Mouse (Mus musculus) forebrain, embryonic 16.5 days (tissue): ENCODE measurements around the gene Trap1a. TPM values are rescaled to one million over a fixed set of nuclear protein-coding genes. Genes with fewer than 3 reads are reported as not detected.
"Not testable (repeated sequence)": the region's sequence is repeated elsewhere in the genome, so short reads cannot be mapped to it uniquely, and the experiment has no call there.

Source experiments
- ATAC-seq: fragments of 200-750 bp; cut with Nextera tagmentation; 2 replicates; pipeline ENCODE4 v1.8.0; 2017; ENCODE audit warnings: mild to moderate bottlenecking, moderate library complexity
- H3K27ac ChIP-seq: fragments of 300-500 bp; sonication (generic); 2 replicates; pipeline ENCODE4 v1.5.1; 2014; ENCODE audit warnings: low read length, control low read depth
- H3K27me3 ChIP-seq: fragments of 300-500 bp; sonication (generic); replicated peaks from 2 replicates; pipeline ENCODE4 v1.6.1; 2014; ENCODE audit warnings: low read length; ENCODE audit not compliant: control insufficient read depth, insufficient read depth
- H3K36me3 ChIP-seq: fragments of 300-500 bp; sonication (generic); 2 replicates; pipeline ENCODE4 v1.6.1; 2014; ENCODE audit not compliant: control insufficient read depth, insufficient read depth
- H3K4me1 ChIP-seq: fragments of 300-500 bp; sonication (generic); replicated peaks from 2 replicates; pipeline ENCODE4 v1.6.1; 2014; ENCODE audit warnings: low read length; ENCODE audit not compliant: control insufficient read depth, insufficient read depth
- H3K4me2 ChIP-seq: fragments of 300-500 bp; sonication (generic); 2 replicates; pipeline ENCODE4 v1.6.1; 2014; ENCODE audit warnings: mild to moderate bottlenecking, low read length, control low read depth
- H3K4me3 ChIP-seq: fragments of 300-500 bp; sonication (generic); replicated peaks from 2 replicates; pipeline ENCODE4 v1.5.1; 2014; ENCODE audit warnings: mild to moderate bottlenecking, low read length, control low read depth
- H3K9ac ChIP-seq: fragments of 300-500 bp; sonication (generic); replicated peaks from 2 replicates; pipeline ENCODE4 v1.6.1; 2014; ENCODE audit warnings: low read depth, low read length, control low read depth
- H3K9me3 ChIP-seq: fragments of 300-500 bp; sonication (generic); 2 replicates; pipeline ENCODE4 v1.6.1; 2016; ENCODE audit warnings: low read length; ENCODE audit not compliant: control insufficient read depth
- WGBS: fragments of 180-500 bp; shearing (Covaris S2); extraction: QIAGEN DNeasy Blood & Tissue Kit; methylation state at CpG from one replicate; pipeline ENCODE4 v1.1.7; 2014; 5-methylcytosine and 5-hydroxymethylcytosine counted together
- polyA plus RNA-seq: library from polyadenylated mRNA; unstranded; fragments of >200 nt; fragmentation: Nextera tagmentation; extraction: Ambion mirVana; gene quantifications from 2 replicates; pipeline ENCODE4 v1.2.1, GENCODE M21; 2015

Trap1a gene
- not detected in 2 replicates for polyA plus RNA-seq

DNA sequence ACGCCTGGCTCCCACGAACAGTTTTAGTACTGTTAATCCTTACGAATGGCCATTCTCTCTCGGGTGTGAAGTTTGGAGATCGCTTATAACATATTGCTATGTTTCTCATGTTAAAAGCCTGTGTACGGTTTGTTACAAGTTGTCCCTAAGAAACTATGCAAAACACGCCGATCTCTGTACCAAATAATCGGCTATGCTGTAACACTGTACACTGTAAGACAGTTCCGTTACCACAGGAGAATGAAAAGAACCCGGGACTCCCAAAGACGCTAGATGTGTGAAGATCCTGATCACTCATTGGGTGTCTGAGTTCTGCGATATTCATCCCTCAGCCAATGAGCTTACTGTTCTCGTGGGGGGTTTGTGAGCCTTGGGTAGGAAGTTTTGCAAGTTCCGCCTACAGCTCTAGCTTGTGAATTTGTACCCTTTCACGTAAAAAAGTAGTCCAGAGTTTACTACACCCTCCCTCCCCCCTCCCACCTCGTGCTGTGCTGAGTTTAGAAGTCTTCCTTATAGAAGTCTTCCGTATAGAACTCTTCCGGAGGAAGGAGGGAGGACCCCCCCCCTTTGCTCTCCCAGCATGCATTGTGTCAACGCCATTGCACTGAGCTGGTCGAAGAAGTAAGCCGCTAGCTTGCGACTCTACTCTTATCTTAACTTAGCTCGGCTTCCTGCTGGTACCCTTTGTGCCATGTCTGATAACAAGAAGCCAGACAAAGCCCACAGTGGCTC is at the start of gene Trap1a:
TSS of gene Trap1a (plus strand) at position 421 of the 732 bp plus-strand sequence.
- Histone ChIP-seq H3K36me3 (no peaks in the 10 kb centered on the region), H3K4me3 (no peak within 1 kb of the TSS), H3K27me3 (no peaks in the 10 kb centered on the region), H3K9ac (no peak within 1 kb of the TSS), H3K4me2 (no peak within 1 kb of the TSS), H3K27ac (no peak within 1 kb of the TSS), H3K9me3 (no peaks in the 10 kb centered on the region), H3K4me1 (no peaks in the 10 kb centered on the region)
- 92% methylated on average over 24 of the region's 24 CpGs for WGBS
- no peak for ATAC-seq

DNA sequence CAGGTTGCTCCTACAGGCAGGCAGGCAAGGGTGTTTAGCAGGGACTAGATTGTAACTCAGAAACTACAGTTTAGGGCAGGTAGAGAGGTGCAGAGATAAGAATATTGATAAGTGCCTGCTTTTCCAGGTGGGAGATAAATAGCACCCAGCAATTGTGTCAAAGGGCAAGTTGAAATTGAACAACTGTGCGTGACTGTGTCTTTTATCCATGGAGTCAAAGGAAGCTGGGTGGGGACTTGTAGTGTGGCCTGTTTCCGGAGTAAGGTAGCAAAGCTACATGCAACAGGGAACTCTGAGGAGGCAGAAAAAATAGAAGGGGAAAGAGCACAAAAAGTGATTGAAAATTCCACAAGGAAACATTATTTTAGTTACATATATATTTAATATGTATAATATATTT is 40.4 kb upstream of the Trap1a start:
- H3K9me3 ChIP-seq, result no peaks in the 10 kb centered on the region
- no peaks in the 10 kb centered on the region for H3K4me1 ChIP-seq
- H3K27me3 ChIP-seq, result no peaks in the 10 kb centered on the region
- H3K4me2 ChIP-seq, result no peak overlapping the region
- 85% methylated on average over 2 of the region's 2 CpGs for WGBS
- no peak for ATAC-seq
- no peak overlapping the region for H3K4me3 ChIP-seq
- no peaks in the 10 kb centered on the region for H3K36me3 ChIP-seq
- H3K9ac ChIP-seq, result no peak overlapping the region
- H3K27ac ChIP-seq, result no peak overlapping the region

DNA sequence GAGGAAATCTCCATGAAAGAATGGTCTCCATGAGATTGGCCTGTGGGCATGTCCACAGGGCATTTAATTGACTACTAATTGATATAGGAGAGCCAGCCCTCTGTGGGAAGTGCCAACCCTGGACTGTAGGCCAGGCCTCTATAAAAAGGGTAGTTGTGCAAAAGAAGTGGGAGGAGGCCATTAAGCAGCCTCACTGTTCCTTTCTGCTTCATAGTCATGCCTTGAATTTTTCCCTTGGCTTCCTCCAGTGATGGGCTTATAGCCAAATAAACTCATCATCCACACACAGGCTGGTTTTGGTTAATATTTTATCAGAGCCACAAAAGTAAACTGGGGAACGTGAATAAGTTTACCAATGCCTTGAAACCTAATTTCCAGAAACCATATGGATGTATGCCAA is 38.2 kb upstream of the Trap1a start:
- WGBS, result 52% methylated on average over 1 of the region's 1 CpGs
- H3K4me3 ChIP-seq, result no peak overlapping the region
- no peaks in the 10 kb centered on the region for H3K36me3 ChIP-seq
- H3K27ac ChIP-seq, result no peak overlapping the region
- no peak overlapping the region for H3K4me2 ChIP-seq
- H3K27me3 ChIP-seq, result no peaks in the 10 kb centered on the region
- no peaks in the 10 kb centered on the region for H3K9me3 ChIP-seq
- no peaks in the 10 kb centered on the region for H3K4me1 ChIP-seq
- ATAC-seq, result no peak
- no peak overlapping the region for H3K9ac ChIP-seq

DNA sequence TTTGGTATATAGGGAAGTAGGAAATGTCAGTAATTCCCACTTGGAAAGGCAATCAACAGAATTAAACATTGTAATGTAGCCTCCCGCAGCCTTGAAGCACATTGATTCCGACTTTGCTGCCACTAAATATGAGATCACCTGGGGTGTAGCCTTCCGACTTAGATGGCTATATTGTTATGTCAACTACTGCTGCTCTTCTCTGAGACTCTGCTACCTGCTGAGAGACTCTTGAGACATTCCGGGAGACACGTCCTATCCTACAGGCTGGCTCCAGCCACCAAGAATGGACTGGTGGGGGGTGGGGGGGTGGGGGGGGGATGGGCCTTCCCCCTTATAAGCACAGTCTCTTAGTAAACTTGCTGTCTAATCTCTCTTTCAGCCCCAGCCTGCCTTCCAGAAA is 16.1 kb upstream of the Trap1a start:
- H3K4me2 ChIP-seq, H3K27ac ChIP-seq, H3K4me3 ChIP-seq, ATAC-seq, H3K9me3 ChIP-seq, H3K27me3 ChIP-seq, H3K4me1 ChIP-seq, H3K9ac ChIP-seq, H3K36me3 ChIP-seq: not testable (repeated sequence)
- WGBS, result 42% methylated on average over 5 of the region's 5 CpGs

DNA sequence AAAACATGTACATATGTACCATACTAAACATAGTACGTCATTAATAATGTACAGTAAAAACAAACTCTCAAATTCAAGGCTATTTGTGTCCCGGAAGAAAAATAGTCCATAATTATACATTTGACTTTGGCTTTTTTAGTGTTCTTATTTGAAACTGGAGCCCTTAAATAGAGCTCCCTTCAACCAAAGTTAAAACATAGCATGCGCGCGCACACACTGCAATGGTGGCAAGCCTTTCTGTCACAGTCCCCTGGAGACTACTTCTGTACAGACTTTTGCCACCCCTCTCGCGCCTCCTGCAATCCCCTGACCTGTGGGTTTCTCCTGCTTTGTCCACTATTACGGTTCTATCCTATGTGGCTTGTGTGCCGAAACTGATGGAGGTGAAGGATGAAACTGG is 900 bp upstream of the Trap1a start:
- Histone ChIP-seq H3K9ac (no peak overlapping the region), H3K9me3 (no peaks in the 10 kb centered on the region), H3K27ac (no peak overlapping the region), H3K4me3 (no peak overlapping the region), H3K4me1 (no peaks in the 10 kb centered on the region), H3K36me3 (no peaks in the 10 kb centered on the region), H3K4me2 (no peak overlapping the region), H3K27me3 (no peaks in the 10 kb centered on the region)
- WGBS, result 92% methylated on average over 9 of the region's 9 CpGs
- ATAC-seq, result no peak

DNA sequence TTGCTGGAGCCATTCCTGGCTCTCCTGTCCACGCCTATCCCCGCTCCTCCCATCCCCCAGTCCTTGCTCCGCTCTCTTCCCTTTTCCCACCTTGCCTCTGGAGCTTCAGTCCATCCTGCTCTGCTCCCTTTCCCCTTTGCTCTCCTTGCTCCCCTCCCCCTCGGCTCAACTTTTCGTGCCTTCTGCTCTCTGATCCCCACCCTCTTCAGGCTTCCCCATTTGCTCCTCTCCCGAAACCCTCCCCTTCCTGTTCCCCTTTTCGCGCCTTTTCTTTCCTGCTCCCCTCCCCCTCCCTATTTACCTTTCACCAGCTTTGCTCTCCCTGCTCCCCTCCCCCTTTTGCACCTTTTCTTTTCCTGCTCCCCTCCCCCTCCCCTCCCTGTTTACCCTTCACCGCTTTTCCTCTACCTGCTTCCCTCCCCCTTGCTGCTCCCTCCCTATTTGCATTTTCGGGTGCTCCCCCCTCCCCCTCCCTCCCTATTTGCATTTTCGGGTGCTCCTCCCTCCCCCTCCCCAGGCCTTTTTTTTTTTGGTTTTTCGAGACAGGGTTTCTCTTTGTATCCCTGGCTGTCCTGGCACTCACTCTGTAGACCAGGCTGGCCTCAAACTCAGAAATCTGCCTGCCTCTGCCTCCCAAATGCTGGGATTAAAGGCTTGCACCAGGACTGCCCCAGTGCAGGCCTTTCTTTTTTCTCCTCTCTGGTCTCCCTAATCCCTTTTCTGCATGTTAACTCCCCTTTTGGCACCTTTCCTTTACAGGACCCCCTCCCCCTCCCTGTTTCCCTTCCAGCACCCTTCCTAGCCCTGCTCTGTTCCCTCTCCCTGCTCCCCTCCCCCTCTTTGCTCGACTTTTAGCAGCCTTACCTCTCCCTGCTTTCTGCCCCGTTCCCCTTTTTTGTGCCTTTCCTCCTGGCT is 1.3 kb downstream of the Trap1a start:
- Histone ChIP-seq H3K9me3 (no peaks in the 10 kb centered on the region), H3K4me1 (no peaks in the 10 kb centered on the region), H3K4me2 (no peak overlapping the region), H3K36me3 (no peaks in the 10 kb centered on the region), H3K27ac (no peak overlapping the region), H3K27me3 (no peaks in the 10 kb centered on the region), H3K9ac (no peak overlapping the region), H3K4me3 (no peak overlapping the region)
- no peak for ATAC-seq
- 85% methylated on average over 13 of the region's 14 CpGs for WGBS

DNA sequence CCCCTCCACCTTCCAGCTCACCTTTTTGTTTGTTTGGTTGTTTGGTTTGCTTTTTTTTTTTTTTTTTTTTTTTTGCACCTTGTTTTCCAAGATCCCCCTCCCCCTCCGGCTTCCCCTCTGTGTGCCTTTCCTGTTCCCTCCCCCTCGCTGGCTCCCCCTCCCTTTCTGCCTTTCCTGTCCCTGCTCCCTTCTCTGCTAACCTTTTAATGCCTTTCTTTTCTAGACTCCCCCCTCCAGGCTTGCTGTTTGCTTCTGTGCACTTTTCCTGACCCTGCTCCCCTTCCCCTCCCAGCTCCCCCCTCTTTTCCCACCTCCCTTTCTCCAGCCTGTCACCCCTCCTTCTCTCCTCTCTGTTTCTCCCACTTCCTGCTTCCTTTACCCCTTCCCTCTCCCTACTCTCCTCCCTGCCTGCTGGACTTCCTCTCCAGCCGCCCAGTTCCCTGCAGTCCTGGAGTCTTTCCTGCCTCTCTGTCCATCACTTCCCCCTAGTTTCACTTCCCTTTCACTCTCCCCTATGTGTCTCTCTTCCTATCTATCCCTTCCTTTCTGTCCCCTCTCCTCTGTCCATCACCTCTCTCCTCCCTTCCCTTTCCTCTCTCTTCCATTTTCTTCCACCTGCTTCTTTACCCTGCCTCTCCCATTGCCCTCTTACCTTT is 2.1 kb downstream of the Trap1a start:
- H3K27ac ChIP-seq, result no peak overlapping the region
- no peak overlapping the region for H3K4me2 ChIP-seq
- no peaks in the 10 kb centered on the region for H3K36me3 ChIP-seq
- no peak overlapping the region for H3K9ac ChIP-seq
- H3K9me3 ChIP-seq, result no peaks in the 10 kb centered on the region
- 66% methylated on average over 3 of the region's 3 CpGs for WGBS
- no peaks in the 10 kb centered on the region for H3K4me1 ChIP-seq
- H3K27me3 ChIP-seq, result no peaks in the 10 kb centered on the region
- ATAC-seq, result no peak
- no peak overlapping the region for H3K4me3 ChIP-seq

DNA sequence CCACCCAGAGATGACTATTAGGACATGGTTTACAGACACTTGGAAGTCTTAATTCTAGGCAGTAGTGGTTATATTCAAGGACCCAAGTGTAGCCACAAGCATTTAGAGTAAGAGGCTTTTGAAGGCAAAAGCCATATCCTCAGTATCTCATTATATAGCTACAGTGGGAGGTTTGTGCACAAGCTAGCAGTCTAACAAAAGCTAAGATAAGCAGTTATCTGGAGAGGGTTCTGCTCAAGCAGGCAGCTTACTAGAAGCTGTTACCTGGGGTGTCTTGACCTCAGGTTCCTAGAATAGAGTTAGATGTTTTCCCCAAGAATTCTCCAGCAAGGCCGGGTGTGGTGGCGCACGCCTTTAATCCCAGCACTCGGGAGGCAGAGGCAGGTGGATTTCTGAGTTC is 6.1 kb downstream of the Trap1a start:
- Histone ChIP-seq H3K9ac (no peak overlapping the region), H3K27ac (no peak overlapping the region), H3K4me2 (no peak overlapping the region), H3K4me1 (no peaks in the 10 kb centered on the region), H3K4me3 (no peak overlapping the region), H3K36me3 (no peaks in the 10 kb centered on the region), H3K9me3 (no peaks in the 10 kb centered on the region), H3K27me3 (no peaks in the 10 kb centered on the region)
- ATAC-seq, result no peak
- 95% methylated on average over 4 of the region's 4 CpGs for WGBS

DNA sequence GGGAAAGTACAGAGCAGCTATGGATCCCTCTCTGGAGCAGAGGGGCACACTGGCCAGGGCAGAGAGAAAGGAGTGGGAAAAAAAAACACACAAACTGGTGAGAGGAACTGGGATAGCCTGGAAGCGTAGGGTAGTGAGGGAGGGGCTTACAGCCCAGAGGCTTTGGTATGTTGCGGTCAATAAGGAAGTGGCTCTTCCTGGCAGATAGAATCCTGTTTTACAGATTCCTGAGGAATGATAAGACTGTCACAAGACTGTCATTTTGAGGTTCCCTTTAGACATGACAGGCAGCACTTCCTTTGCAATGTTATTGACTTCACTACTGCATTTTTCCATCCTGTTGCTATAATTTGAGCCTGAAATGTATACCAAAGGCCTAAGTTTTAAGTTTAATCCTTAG is 7.7 kb downstream of the Trap1a start:
- H3K4me1 ChIP-seq, result no peaks in the 10 kb centered on the region
- H3K27ac ChIP-seq, result no peak overlapping the region
- ATAC-seq, result no peak
- no peaks in the 10 kb centered on the region for H3K27me3 ChIP-seq
- no peak overlapping the region for H3K4me2 ChIP-seq
- WGBS, result 95% methylated on average over 2 of the region's 2 CpGs
- H3K4me3 ChIP-seq, result no peak overlapping the region
- H3K9ac ChIP-seq, result no peak overlapping the region
- no peaks in the 10 kb centered on the region for H3K36me3 ChIP-seq
- no peaks in the 10 kb centered on the region for H3K9me3 ChIP-seq
